In genomic region chrX:136868061-136869040, GRCm38 (mm10) we compare ENCODE assay signal across 8 mouse cellular contexts. TPM values are rescaled to one million over a fixed set of nuclear protein-coding genes. Genes with fewer than 3 reads are reported as not detected.
A peak's percentile ranks its signal among the peaks of the same experiment; 100 is the strongest.
DNase-seq lines count a peak whose midpoint lies in the region; ATAC-seq lines count a peak whose summit lies in the region.

Gene Rab9b (minus strand): TSS chrX:136868755.

- peak; percentile 46 for ATAC-seq in granulocyte monocyte progenitor cell, adult 5-6 weeks (replicated peaks; ENCODE audit: poor library complexity, severe bottlenecking)
- no peak for ATAC-seq in erythroid progenitor cell, adult 5-6 weeks (replicated peaks; ENCODE audit: low FRiP score, poor library complexity, severe bottlenecking)

- DNase-seq in urinary bladder, adult 2 months (ENCODE audit: low spot score) = peak; percentile 19
- no peak for DNase-seq in urinary bladder, postnatal 10 days (ENCODE audit: low spot score)
- DNase-seq in cerebellum, postnatal 4 days (ENCODE audit: low spot score in 2 of 2) = peak; percentile 20 to 28
- DNase-seq in layer of hippocampus, postnatal 10 days (ENCODE audit: low spot score in 2 of 2) = peak; percentile 39 to 48
- DNase-seq in lung, postnatal 14 days = peak; percentile 2
- DNase-seq in right cerebral cortex, postnatal 4 days = peak; percentile 48

RNA-seq across cellular contexts. Expression of gene Rab9b, which starts in this region (rescaled TPM):
- 0.04 and 0.07 TPM in 2 replicates for polyA plus RNA-seq in urinary bladder, adult 2 months (2012; rRNA removed)
- total RNA-seq in granulocyte monocyte progenitor cell, adult 5-6 weeks (2014; fragmentation: Nextera tagmentation) = not detected in 2 replicates
- total RNA-seq in granulocyte monocyte progenitor cell, adult 5-6 weeks (2017) = not detected in 2 replicates
- total RNA-seq in layer of hippocampus, postnatal 10 days (2021) = 10 to 100 TPM; 22.7 to 33.9 TPM
- total RNA-seq in erythroid progenitor cell, adult 5-6 weeks (2015; ENCODE audit: low replicate concordance) = not detected in 2 replicates
- total RNA-seq in erythroid progenitor cell, adult 5-6 weeks (2017; ENCODE audit: low replicate concordance) = not detected in 2 replicates

Comparison
In these comparisons a context has a peak if more than half of its experiments do, and no peak if none do; other contexts are left out.
1. RNA of gene Rab9b (total RNA-seq): 22.7 to 33.9 TPM in layer of hippocampus, postnatal 10 days; not detected in granulocyte monocyte progenitor cell, adult 5-6 weeks and not detected in erythroid progenitor cell, adult 5-6 weeks; every median in the first group is over 10 times any median in the second.
2. Peak in DNase-seq in urinary bladder, adult 2 months; RNA of the gene not detected or under 1 TPM.
3. Peak in ATAC-seq in granulocyte monocyte progenitor cell, adult 5-6 weeks; RNA of the gene not detected or under 1 TPM.